Mouse (Mus musculus): ENCODE measurements around the gene Dcn. TPM values are rescaled to one million over a fixed set of nuclear protein-coding genes. Genes with fewer than 3 reads are reported as not detected.

The Dcn gene
- polyA plus RNA-seq, 1 experiment from 2014 or later, result 59.4 TPM

GRCm38 (mm10) chr10:97564957-97565856, 85.8 kb downstream of the Dcn start, which contains the start of gene Lum:
TSS of gene Lum (plus strand) at chr10:97565128.
- no peaks in the 10 kb centered on the region for H3K27me3 ChIP-seq
- no peak within 1 kb of the TSS for H3K27ac ChIP-seq (replicated peaks)
- H3K4me1 ChIP-seq (replicated peaks), result no peaks in the 10 kb centered on the region
- H3K36me3 ChIP-seq (replicated peaks), result no peaks in the 10 kb centered on the region
- no peak within 1 kb of the TSS for H3K4me2 ChIP-seq
- ATAC-seq (ENCODE audit: insufficient read depth), result no peak
- WGBS (ENCODE audit: insufficient replicate concordance), result 54% methylated on average over 10 of the region's 10 CpGs
- H3K9me3 ChIP-seq (replicated peaks), result no peaks in the 10 kb centered on the region
- no peak within 1 kb of the TSS for H3K4me3 ChIP-seq (replicated peaks)
- no peak within 1 kb of the TSS for H3K9ac ChIP-seq

GRCm38 (mm10) chr10:97567489-97568135, 88.2 kb downstream of the Dcn start:
- Histone ChIP-seq H3K9me3 (replicated peaks) (no peaks in the 10 kb centered on the region), H3K4me3 (replicated peaks) (no peak overlapping the region), H3K27me3 (no peaks in the 10 kb centered on the region), H3K36me3 (replicated peaks) (no peaks in the 10 kb centered on the region), H3K4me2 (no peak overlapping the region), H3K4me1 (replicated peaks) (no peaks in the 10 kb centered on the region), H3K27ac (replicated peaks) (no peak overlapping the region), H3K9ac (no peak overlapping the region)
- no peak for ATAC-seq (ENCODE audit: insufficient read depth)
- 46% methylated on average over 8 of the region's 8 CpGs for WGBS (ENCODE audit: insufficient replicate concordance)

Other genes starting within 250 kb of the Dcn start
- 23.2 and 25.9 TPM in 2 replicates for gene Lum, start 85.5 kb downstream of the Dcn start, polyA plus RNA-seq (2015; fragmentation: Nextera tagmentation; extraction: Ambion mirVana)
- 0.10 and 0.30 TPM in 2 replicates for gene Kera, start 127.3 kb downstream of the Dcn start, polyA plus RNA-seq (2015; fragmentation: Nextera tagmentation; extraction: Ambion mirVana)
- gene Epyc, start 164.5 kb downstream of the Dcn start, polyA plus RNA-seq (2015; fragmentation: Nextera tagmentation; extraction: Ambion mirVana), result 0.79 TPM in 1 of 2 replicates, not detected in the other
- gene Ccer1, start 213.4 kb downstream of the Dcn start, polyA plus RNA-seq (2015; fragmentation: Nextera tagmentation; extraction: Ambion mirVana), result not detected in 2 replicates
- not detected in 2 replicates for gene C030005K15Rik, start 247.1 kb downstream of the Dcn start, polyA plus RNA-seq (2015; fragmentation: Nextera tagmentation; extraction: Ambion mirVana)